Mouse (Mus musculus): ENCODE measurements around the gene Teddm1b.

The Teddm1b gene

GRCm38 (mm10) chr1:153903006-153903405 lies 28.9 kb downstream of the Teddm1b start:
- DNase-seq (ENCODE audit: low spot score in 2 of 2) = no peak

DNA sequence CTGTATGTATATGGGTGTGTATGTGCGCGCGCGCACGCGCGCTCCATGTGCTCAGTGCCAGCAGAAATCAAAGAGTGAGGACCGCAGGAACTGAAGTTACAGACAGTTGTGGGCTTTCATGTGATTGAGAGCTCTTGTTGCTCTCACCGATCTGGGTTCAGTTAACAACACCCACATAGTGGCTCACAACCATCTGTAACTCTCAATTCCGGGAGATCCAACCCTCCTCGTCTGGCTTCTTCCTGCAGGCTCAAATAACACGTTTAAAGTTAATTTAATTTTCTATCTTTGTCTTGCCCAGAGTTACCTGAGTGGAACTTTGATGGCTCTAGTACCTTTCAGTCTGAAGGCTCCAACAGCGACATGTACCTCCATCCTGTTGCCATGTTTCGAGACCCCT lies 30.1 kb downstream of the Teddm1b start:
- DNase-seq (ENCODE audit: low spot score in 2 of 2) = no peak

GRCm38 (mm10) chr1:153905884-153906283 lies 31.7 kb downstream of the Teddm1b start:
- DNase-seq (ENCODE audit: low spot score in 2 of 2) = no peak

DNA sequence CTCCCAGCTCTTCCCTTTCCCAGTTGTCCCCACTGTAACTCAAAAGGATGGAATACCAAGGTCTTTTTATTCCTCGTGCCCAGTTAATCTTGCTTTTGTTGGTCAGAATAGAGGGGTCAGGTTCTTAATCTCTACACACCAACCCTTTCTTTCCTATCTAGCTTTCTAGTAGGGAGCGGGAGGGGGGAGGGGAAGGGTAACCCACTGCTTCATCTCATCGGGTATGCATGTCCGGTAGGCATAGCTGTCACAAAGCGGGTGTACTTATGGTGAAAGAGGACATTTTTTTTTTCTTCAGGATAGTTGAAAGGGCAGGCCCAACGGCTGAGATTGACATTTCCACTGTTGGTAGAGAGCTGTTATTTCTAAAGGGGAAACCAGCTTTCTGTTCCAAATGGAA lies 34.1 kb downstream of the Teddm1b start:
- DNase-seq (ENCODE audit: low spot score in 2 of 2) = no peak

DNA sequence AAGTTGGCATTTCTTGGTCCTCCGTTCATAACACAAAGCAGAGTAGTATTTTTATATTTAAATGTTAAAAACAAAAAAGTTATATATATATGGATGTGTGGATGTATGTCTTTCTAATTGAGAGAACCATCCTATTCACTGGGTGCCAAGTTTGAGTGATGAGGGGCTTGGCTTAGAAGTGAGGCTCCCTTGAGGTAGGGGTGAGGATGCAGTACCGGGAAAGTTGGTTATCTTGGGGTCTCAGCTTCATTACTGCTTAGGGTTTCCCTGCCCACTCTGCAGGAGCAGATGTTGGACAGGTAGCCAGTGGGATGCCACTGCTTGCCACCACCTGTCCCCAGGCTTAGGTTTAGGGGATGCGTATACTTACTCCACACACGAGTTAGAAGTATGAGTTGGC lies 34.6 kb downstream of the Teddm1b start:
- no peak for DNase-seq (ENCODE audit: low spot score in 2 of 2)

- no peak for DNase-seq (ENCODE audit: low spot score in 2 of 2)
Observed at GRCm38 (mm10) chr1:153909213-153909962, 35.2 kb downstream of the Teddm1b start.

GRCm38 (mm10) chr1:153909963-153910291 lies 35.8 kb downstream of the Teddm1b start:
- no peak for DNase-seq (ENCODE audit: low spot score in 2 of 2)

- no peak for DNase-seq (ENCODE audit: low spot score in 2 of 2)
Observed at GRCm38 (mm10) chr1:153910423-153910822, 36.3 kb downstream of the Teddm1b start.

DNA sequence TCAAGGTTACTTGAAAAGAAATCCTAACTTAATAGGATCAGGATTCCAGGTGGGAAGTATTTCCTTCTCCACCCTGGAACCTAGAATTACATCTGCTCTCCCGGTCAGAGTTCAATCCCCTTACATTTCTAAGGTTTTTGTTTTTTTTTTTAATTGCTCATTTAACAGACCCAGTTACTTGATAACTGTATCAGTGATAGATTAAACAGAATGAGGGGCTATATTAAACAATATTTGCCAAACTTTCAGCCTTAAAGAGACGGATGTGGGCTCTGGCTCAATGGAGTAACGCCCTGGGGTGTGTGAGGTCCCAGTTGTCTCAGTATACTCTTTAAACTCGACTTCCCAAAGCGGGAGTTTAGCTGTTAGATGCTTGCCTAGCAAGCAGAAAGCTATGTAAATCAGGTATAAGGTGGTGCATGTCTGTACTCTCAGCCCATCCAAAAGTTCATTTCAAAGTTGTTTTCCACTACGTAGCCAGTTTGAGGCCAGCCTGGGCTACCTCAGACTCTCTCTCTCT lies 37.2 kb downstream of the Teddm1b start:
- no peak for DNase-seq (ENCODE audit: low spot score in 2 of 2)

DNA sequence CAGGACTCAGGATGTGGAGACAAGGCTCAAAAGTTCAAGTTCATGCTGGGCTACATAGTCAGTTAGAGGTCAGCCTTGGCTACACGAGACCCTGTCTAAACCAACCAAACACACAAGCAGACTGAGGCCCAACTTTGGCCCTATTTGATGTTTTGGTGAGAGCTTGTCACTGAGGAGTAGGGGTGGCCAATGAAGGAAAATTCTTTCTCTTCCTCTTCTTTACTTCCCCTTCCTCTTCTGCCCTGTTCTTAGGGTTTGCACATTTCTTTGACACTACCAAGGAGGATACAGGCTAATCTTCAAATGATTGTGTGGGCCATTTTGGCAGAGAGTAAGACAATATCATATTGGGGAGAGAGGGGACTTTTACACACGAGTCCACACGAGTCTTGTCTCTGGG lies 39.7 kb downstream of the Teddm1b start:
- DNase-seq (ENCODE audit: low spot score in 2 of 2) = no peak

DNA sequence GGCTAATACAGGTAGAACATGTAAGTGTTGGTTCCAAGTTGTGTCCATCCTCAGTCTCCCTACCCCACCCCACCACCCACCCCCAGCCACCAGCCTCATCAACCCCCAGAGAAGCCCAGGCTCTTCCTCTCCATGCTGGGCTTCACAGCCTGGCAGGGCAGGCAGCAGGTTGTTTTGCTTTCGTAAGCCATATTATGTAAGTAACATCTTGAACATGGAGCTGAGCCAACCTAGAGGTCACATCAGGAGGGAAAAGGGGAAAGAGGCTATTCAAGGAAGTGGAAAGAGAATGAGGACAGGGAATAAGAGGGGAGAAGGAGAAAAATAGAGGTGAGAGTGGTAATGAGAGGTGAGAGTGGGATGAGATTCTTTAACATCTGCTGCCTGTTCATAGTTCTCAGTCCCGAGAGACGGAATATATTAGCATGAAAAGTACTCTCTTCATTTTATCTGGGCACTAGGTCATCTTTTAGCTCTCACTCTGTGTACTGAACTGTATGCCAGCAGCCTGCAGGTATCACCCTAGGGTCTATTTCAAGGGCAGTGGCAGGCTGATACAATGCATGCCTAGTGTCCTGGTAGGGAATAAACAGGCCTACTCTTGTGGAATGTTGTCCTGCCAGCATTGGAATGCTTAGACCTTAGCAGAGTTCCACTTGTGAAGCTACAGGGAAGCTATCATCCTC lies 44.5 kb downstream of the Teddm1b start:
- no peak for DNase-seq (ENCODE audit: low spot score in 2 of 2)

GRCm38 (mm10) chr1:153921642-153922041 lies 47.5 kb downstream of the Teddm1b start:
- no peak for DNase-seq (ENCODE audit: low spot score in 2 of 2)

GRCm38 (mm10) chr1:153922571-153923021 lies 48.5 kb downstream of the Teddm1b start:
- no peak for DNase-seq (ENCODE audit: low spot score in 2 of 2)

DNA sequence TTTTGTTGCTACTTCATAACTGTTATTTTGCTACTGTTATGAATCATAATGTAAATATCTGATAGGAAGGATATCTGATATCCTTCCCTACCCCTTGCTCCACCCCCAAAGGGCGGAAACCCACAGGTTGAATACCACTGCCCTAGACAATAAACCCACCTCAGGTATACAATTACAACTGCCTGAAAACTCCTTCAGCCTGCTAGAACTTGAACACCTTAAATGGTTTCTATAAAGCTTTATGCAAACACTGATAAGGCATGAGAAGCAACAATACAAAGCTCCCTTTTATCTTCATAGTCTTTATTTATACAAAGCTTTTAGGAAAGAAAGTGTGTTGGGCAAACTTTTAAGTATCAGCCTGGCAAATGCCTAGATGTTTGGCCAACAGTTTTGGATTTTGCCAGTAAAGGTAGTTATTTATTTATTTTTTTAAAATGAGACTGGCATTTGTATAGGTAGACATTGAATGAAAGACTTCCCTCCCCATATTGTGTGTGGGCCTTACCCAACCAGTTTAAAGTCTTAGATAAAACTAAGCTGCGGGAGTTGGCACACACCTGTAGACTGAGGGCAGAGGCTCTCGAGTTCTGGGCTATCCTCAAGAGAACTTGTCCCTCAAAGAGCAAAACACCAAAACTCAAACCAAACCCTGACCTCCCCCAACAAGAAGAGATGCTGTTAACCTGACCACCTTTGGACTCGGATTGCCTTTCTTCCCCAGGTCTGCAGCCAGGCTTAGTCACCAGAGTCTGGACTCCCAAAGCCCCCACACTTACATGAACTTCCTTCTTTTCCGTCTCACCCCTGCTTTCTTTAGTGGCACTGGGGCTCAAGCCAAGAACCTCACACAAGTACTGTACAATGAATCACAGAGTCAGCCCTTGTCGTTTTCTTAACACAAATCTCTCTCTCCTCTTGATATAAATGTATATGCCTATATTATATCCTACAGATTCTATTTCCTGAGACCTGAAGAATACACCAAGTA lies 50.5 kb downstream of the Teddm1b start:
- no peak for DNase-seq (ENCODE audit: low spot score in 2 of 2)
